In the genomic region with DNA sequence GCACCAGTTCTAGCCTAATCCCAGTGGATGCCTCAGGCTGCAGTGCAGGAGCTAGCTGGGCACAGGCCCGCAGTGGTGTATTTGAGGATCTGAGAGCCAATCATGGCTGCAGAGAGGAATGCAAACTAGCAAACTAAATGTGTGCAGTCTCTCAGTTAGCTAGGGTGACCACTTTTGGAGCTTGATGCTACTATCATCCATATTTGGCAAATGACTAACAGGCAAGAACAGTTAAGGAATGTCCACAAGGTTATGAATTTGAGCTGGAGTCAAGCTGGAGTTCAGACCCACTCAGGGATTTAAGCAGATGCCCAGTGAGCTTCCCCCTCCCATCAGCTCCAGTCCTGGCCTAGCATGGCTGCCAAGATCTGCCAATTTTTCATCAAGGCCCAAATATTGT, we compare ENCODE assay signal across 20 mouse cellular contexts. TPM values are rescaled to one million over a fixed set of nuclear protein-coding genes. Genes with fewer than 3 reads are reported as not detected.
A peak's percentile ranks its signal among the peaks of the same experiment; 100 is the strongest.
DNase-seq lines count a peak whose midpoint lies in the region; ATAC-seq and TF ChIP-seq lines count a peak whose summit lies in the region.
"Had no signal": no experiment of that assay in that cellular context is flagged by ENCODE, and none has a peak within 500 bp of the region (broad histone marks: within the 10 kb centered on the region; RNA-seq: fewer than 3 reads in every experiment).

No protein-coding gene starts in this region.

- H3K9me3 ChIP-seq in lung, embryonic 14.5 days (ENCODE audit: low read depth, low read length): no peaks in the 10 kb centered on the region
- H3K9me3 ChIP-seq: embryonic facial prominence, embryonic 12.5 days; forebrain, embryonic 13.5 days; heart, embryonic 15.5 days; hindbrain, embryonic 10.5 days; hindbrain, embryonic 15.5 days had no signal

- TF ChIP-seq CTCF in lung, embryonic 14.5 days (IDR thresholded peaks at IDR 0.05; ENCODE audit: low read depth): no peak

- no peak for TF ChIP-seq POLR2A in myocyte (IDR thresholded peaks at IDR 0.05; ENCODE audit: insufficient read length, low read depth)

- DNase-seq in lung, embryonic 14.5 days: peak; percentile 8
- DNase-seq in lung, postnatal 25 days (ENCODE audit: low spot score): no peak
- DNase-seq in NIH3T3 (ENCODE audit: low read depth): peak; percentile 85
- no peak for DNase-seq in c-Kit-positive CD71-positive TER-119-positive erythroid progenitor cells, embryonic 14.5 days (ENCODE audit: low spot score)
- no peak for DNase-seq in adrenal gland, postnatal 4 days (ENCODE audit: low spot score in 2 of 2)
- DNase-seq in thymus, postnatal 36 days: no peak
- DNase-seq: adrenal gland, adult 8-10 months; cerebellum, adult 11-12 months; cerebellum, adult 9-10 months; cerebellum, postnatal 25 days; forebrain, postnatal 0 days; gastrocnemius, postnatal 25 days had no signal

- no peaks in the 10 kb centered on the region for H3K27me3 ChIP-seq in lung, embryonic 14.5 days (ENCODE audit: insufficient read depth, low read length)
- no peaks in the 10 kb centered on the region for H3K27me3 ChIP-seq in myocyte (ENCODE audit: control insufficient read depth, insufficient read depth, insufficient read length)
- H3K27me3 ChIP-seq: embryonic facial prominence, embryonic 12.5 days; forebrain, embryonic 13.5 days; heart, embryonic 15.5 days; hindbrain, embryonic 15.5 days had no signal

- no peaks in the 10 kb centered on the region for H3K4me1 ChIP-seq in lung, embryonic 14.5 days (ENCODE audit: insufficient read depth)
- H3K4me1 ChIP-seq: embryonic facial prominence, embryonic 12.5 days; forebrain, embryonic 13.5 days; hindbrain, embryonic 10.5 days; hindbrain, embryonic 15.5 days had no signal

- no peak overlapping the region for H3K4me2 ChIP-seq in lung, embryonic 14.5 days
- peak overlapping the region; percentile 90 for H3K4me2 ChIP-seq in myocyte (ENCODE audit: low read depth)
- H3K4me2 ChIP-seq: embryonic facial prominence, embryonic 12.5 days; forebrain, embryonic 13.5 days; heart, embryonic 15.5 days; hindbrain, embryonic 15.5 days had no signal

- no peak overlapping the region for H3K9ac ChIP-seq in lung, embryonic 14.5 days
- H3K9ac ChIP-seq: embryonic facial prominence, embryonic 12.5 days; forebrain, embryonic 13.5 days; forebrain, postnatal 0 days; heart, embryonic 15.5 days; hindbrain, embryonic 15.5 days had no signal

- H3K79me2 ChIP-seq in myocyte (ENCODE audit: control insufficient read depth, insufficient read depth): no peaks in the 10 kb centered on the region

- H3K27ac ChIP-seq in lung, embryonic 14.5 days (ENCODE audit: low read depth): no peak overlapping the region
- H3K27ac ChIP-seq: embryonic facial prominence, embryonic 12.5 days; forebrain, embryonic 13.5 days; heart, embryonic 15.5 days; hindbrain, embryonic 10.5 days; hindbrain, embryonic 15.5 days had no signal

- 94% methylated on average over 1 of the region's 1 CpGs for WGBS in lung, embryonic 14.5 days

- ATAC-seq in lung, embryonic 14.5 days (ENCODE audit: insufficient read depth): peak; percentile 21; the same call in 1 of the 2 replicates
- ATAC-seq: forebrain, embryonic 13.5 days; forebrain, postnatal 0 days; inflammation-experienced regulatory T-cells, adult 6 months; intestine, postnatal 0 days had no signal

- H3ac ChIP-seq in myocyte (ENCODE audit: control insufficient read depth, insufficient read length): no peak overlapping the region

- peaks cover 31% of the 10 kb centered on the region for H3K36me3 ChIP-seq in lung, embryonic 14.5 days (ENCODE audit: insufficient read depth)
- H3K36me3 ChIP-seq in myocyte (ENCODE audit: control insufficient read depth, insufficient read depth): peaks cover 42% of the 10 kb centered on the region
- H3K36me3 ChIP-seq: hindbrain, embryonic 15.5 days had no signal

- H3K4me3 ChIP-seq in lung, embryonic 14.5 days (ENCODE audit: low read depth, low read length): no peak overlapping the region
- no peak overlapping the region for H3K4me3 ChIP-seq in myocyte
- H3K4me3 ChIP-seq: embryonic facial prominence, embryonic 12.5 days; forebrain, embryonic 13.5 days; heart, embryonic 15.5 days; hindbrain, embryonic 10.5 days; hindbrain, embryonic 15.5 days had no signal

TF ChIP-seq in myocyte, 11 proteins besides CTCF, POLR2A, EP300 and RAD21:
- TF ChIP-seq MYOG (IDR thresholded peaks at IDR 0.05; ENCODE audit: control insufficient read depth in 1 of 3, insufficient read depth in 1 of 3, insufficient read length in 2 of 3, low read depth in 2 of 3) (peak in 1 of 3 experiments; percentile 1), MYOD1 (IDR thresholded peaks at IDR 0.05; ENCODE audit: control insufficient read depth in 1 of 3, insufficient read length in 2 of 3, low read depth in 2 of 3) (no peak), REST (IDR thresholded peaks at IDR 0.05; ENCODE audit: insufficient read depth, insufficient read length) (no peak), TCF3 (IDR thresholded peaks at IDR 0.05; ENCODE audit: insufficient read length, low read depth) (no peak), POLR2AphosphoS2 (IDR thresholded peaks at IDR 0.05; ENCODE audit: insufficient read length, low read depth) (no peak), SRF (IDR thresholded peaks at IDR 0.05; ENCODE audit: control insufficient read depth, insufficient read length, low read depth) (peak; percentile 96), USF1 (IDR thresholded peaks at IDR 0.05; ENCODE audit: low read depth) (no peak), CEBPB (IDR thresholded peaks at IDR 0.05; ENCODE audit: insufficient read depth, poor library complexity, severe bottlenecking) (no peak), E2F4 (IDR thresholded peaks at IDR 0.05; ENCODE audit: insufficient read depth) (no peak), TCF12 (IDR thresholded peaks at IDR 0.05; ENCODE audit: insufficient read depth, poor library complexity, severe bottlenecking) (no peak)

RNA-seq across cellular contexts. Expression of gene Slc25a24, which starts 41.7 kb away (rescaled TPM):
- 34.7 and 35.8 TPM in 2 replicates for polyA plus RNA-seq in lung, embryonic 14.5 days (2014; fragmentation: Nextera tagmentation; extraction: Ambion mirVana)
- polyA plus RNA-seq in myocyte (2012; fragmentation: generic; extraction: Trizol): 13.9 TPM
- total RNA-seq in adrenal gland, postnatal 4 days (2021): 10 to 100 TPM; 34.7 to 35.6 TPM

Comparison
In these comparisons a context has a peak if more than half of its experiments do, and no peak if none do; other contexts are left out.
1. DNase-seq: peak in lung, embryonic 14.5 days (single experiment) and NIH3T3 (single experiment); none in lung, postnatal 25 days (single experiment), c-Kit-positive CD71-positive TER-119-positive erythroid progenitor cells, embryonic 14.5 days (single experiment), adrenal gland, postnatal 4 days (0 of 2) and thymus, postnatal 36 days (0 of 2).